Mouse (Mus musculus) cortical plate, adult 2 months (tissue): ENCODE results near the gene Aldh3a2.

Experiments used
- CTCF ChIP-seq: fragments of 200-500 bp; IDR thresholded peaks from 2 replicates; pipeline ENCODE4 v1.5.1; 2011; ENCODE audit warnings: mild to moderate bottlenecking, control low read depth, low read length; ENCODE audit not compliant: insufficient read depth; ENCODE audit errors: extremely low read depth
- POLR2A ChIP-seq: fragments of 200-500 bp; IDR thresholded peaks from 2 replicates; pipeline ENCODE4 v1.6.1; 2011; ENCODE audit warnings: mild to moderate bottlenecking, low read length, control low read depth; ENCODE audit not compliant: insufficient read depth; ENCODE audit errors: extremely low read depth

- no peak for TF ChIP-seq CTCF
- TF ChIP-seq POLR2A: no peak
These were observed 69.3 kb downstream of the Aldh3a2 start for GRCm38 (mm10) chr11:61197935-61198334.
